Mouse (Mus musculus) liver (tissue): Measurements from ENCODE around the gene Lca5.

ENCODE experiments used
- DNase-seq: peaks from one replicate; pipeline ENCODE4 v3.0.0-alpha.2; 2020; ENCODE audit warnings: mixed read lengths

The Lca5 gene

GRCm38 (mm10) chr9:83440392-83441357, at the start of gene Lca5:
Gene Lca5, minus strand, starts transcription at chr9:83441127.
- DNase-seq = peak; percentile 86

DNA sequence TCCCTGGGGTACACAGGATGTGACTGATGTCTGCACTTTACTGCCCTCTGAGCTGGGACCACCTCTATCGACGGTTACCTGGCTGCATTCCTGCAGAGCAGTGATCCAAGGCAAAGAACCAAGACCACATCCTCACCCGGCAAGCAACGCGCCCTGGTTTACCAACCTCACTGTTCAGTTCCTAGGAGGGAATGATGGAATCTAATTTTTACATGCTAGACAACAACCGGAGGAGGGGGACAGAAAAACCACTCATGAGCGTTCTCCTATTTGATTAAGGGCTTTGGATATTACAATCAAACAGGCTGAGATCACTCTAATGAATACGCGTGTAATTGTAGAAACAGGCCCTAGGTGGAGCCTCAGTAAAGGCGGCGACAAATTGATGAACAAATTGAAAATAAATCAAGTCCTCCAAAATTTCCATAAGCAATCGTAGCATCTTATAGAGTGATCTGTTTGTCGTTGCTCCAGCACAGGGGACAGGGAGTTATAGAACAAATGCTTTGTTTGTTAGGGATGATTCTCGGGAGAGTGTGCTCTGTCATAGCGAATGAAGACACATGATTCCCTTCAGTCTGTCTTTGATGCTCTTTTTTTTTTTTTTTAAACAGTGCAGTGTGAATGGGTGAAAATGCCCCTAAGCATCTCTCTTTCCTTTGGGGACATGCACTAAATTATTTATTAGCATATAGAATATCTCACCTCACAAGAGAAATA, 47.7 kb upstream of the Lca5 start:
- DNase-seq = no peak

DNA sequence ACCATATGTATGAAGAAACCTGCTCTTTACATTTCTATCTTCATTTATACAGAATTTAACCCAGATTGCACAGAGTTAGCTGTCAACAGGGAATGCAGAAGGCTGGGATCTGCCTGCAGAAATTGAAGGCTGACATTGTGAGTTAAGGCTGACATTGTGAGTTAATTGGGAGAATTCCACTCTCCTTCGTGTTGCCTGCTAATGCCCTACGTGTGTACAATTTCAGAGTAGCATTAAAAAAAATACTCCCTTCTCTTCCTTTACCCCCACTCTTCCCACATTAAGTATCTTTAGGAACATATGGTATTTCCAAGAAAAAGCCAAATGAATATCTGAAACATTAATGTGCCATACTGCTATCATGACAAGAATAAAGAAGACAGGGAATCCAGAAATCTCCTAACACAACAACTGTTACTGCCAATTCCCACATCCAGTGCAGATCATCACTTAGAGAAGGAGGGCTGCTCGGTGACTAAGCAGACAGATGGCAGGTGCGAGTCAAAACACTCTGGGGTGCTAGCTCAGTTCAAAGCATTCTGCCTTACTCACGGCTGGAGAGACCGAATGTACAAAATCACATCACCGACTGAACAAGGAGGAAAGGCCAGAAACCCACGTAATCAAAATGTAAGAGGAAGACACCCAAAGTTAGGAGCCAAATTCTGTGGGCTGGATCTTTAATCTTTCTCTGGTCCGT, 47.0 kb upstream of the Lca5 start:
- no peak for DNase-seq

DNA sequence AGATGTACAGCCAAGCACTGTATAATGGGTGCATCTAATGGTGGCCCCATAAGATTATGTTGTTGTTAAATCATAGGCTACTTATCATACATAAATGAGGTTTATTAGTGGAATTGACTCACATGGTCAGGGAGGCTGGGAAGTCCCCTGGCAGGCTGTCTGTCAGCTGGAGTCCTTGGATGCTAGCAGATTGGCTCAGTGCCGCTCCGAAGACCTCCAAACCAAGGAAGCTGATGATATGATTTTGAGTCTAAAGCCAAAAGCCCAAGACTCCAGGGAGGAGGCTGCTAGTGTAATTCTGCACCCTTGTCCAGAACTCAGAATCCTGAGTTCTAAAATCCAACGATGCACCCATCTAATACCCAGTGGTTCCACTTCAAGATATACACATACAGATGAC, 45.0 kb upstream of the Lca5 start:
- DNase-seq = no peak

- no peak for DNase-seq
These were observed 44.4 kb upstream of the Lca5 start for GRCm38 (mm10) chr9:83485357-83485756.

DNA sequence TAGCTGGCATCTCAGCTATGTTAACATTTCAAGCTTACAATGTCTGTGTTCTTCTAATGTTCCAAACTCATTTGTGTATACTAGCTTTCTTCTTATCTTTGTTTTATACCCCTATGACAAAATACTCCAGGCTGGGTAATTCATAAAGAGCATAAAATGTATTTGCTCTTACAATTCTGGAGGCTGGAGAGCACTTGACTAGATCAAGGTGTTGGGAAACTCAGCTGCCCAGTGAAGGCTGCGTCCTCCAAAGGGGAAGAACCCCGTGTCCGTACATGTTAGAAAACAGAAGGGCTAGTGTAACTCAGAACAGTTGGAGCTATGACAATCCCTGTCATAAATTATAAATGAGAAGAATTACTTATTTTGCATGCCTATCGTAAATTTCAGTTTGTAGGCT, 42.5 kb upstream of the Lca5 start:
- no peak for DNase-seq

DNA sequence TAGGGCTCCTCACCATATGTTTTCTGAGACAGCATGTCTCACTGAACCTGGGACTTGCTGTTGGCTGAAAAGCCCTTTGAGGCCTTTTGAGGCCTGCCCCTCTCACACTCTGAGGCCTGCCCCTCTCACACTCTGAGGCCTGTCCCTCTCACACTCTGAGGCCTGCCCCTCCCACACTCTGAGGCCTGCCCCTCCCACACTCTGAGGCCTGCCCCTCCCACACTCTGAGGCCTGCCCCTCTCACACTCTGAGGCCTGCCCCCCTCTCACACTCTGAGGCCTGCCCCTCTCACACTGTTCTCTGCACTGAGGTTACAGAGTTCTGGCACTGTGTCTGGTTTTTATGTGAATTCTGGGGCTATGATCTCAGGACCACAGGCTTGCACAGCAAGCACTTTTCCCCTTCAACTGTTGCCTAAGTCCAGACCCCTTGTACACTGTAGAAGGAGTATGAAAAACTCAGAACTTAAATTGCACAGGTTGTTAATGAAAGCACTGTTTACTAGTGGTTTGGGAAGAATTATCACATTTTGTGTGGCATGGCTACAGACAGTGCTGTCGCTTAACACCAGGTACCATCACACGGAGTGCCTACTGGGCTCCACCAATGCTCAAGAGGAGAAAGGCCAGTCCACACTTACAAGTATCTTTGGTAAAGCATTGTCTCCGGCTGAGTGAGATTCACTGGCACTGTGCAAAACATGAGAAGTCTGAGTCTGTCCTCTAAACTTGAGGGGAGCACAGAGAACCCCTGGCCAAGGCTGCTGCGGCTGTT, 41.4 kb upstream of the Lca5 start:
- peak; percentile 8 for DNase-seq

- no peak for DNase-seq
These were observed 28.9 kb upstream of the Lca5 start for GRCm38 (mm10) chr9:83469871-83470270.

DNA sequence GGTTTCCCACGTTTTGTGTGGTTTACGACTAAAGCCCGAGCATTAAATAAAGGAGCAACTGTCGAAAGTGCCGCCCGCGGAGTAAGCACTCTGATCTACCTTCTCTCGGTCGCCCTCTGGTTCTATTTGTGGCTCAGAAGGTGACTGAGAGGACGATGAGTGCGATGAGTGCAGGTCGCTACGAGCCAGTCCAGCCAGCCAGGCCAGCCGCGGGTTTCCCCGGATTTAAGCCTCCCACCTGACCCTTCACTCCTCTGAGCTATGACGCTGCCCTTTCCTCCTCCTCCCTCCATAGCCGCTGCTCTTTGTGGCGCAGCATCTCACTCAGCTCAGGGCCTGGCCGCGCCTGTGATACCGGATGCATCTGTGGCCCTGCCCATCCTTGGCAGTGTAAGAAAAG, 6.8 kb upstream of the Lca5 start:
- peak; percentile 27 for DNase-seq

DNA sequence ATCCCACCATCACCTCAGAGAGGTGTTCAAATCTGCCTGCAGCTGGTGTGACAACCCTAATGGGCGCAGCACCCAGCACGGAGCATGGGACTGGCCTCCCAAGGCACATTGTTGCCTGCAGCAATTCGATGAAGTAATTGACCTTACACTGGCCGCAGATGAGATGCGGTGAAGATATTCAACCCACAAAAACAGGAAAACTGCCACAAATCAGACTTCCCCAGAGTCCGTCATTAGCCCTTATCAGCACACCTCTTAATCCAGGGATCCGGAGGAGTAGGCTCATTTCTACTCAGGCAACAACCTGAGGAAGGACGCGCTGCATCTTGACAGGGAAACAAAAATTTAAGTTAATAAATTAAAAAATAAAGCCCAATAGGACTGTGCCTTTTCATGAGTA, 6.2 kb upstream of the Lca5 start:
- no peak for DNase-seq

DNA sequence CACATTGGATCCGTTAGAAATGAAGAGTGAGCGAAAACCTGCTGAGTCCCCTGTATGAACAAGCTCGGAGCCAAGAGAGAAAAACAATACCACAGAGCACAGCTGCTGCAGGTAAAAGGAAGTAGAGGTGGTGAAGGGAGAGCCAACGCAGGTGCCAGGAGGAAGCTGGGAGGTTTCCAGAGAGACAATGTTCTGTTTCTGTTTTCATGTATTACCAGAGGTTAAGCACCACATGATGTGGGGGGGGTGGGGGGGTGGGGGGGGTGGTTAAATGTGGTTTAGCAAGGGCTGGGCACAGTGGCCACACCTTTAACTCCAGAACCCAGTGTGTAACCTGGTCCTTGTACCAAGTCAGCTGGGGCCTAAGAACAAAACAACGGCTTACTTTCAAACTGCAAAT, 3.3 kb downstream of the Lca5 start:
- DNase-seq = no peak

DNA sequence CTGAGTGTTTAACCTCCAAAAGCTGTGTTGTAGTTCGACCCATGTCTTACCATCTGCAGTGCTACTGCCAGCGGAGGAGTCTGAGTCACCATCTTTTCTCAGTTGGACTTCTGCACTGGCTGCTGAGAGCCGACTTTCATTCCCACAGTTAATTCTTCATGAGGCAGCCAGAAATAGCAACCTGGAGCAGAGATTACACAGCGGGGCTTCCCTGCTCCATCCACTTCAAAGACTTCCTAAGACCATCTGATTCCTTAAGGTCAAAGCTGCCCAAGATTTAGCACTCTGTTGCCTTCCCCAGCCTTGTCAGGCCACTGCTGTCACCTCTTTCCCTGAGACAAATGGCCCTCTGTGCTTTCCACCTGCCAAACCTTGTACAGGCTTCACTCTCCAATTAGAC, 6.4 kb downstream of the Lca5 start:
- no peak for DNase-seq

- DNase-seq = peak; percentile 19
These were observed 7.3 kb downstream of the Lca5 start for GRCm38 (mm10) chr9:83433661-83434060.

GRCm38 (mm10) chr9:83427926-83428325, 13.0 kb downstream of the Lca5 start:
- no peak for DNase-seq

- no peak for DNase-seq
These were observed 22.0 kb downstream of the Lca5 start for GRCm38 (mm10) chr9:83418965-83419364.

DNA sequence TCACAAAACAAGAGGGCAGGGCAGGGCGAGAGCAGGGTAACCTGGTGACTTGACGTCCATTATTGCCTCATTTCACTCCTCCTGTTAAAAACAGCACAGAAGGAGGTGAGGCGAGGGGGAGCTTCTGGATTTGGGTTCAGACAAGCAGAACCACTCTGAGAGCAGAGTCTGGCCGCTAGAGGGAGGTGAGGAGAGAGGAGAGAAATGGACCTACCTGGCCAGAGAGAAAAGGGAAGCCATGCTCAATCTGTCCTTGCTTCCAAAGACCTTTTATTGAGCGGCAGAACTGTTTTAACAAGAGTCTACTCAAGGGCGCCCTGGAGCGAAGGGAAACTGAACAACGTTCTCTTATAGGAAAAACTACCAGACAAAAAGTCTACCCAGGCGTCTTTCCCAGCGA, 27.9 kb downstream of the Lca5 start:
- DNase-seq = no peak

GRCm38 (mm10) chr9:83405150-83405549, 35.8 kb downstream of the Lca5 start:
- DNase-seq = no peak

- DNase-seq = no peak
These were observed 40.1 kb downstream of the Lca5 start for GRCm38 (mm10) chr9:83400783-83401182.

- no peak for DNase-seq
These were observed 41.5 kb downstream of the Lca5 start for GRCm38 (mm10) chr9:83399414-83399813.

GRCm38 (mm10) chr9:83398260-83398659, 42.7 kb downstream of the Lca5 start:
- DNase-seq = no peak

DNA sequence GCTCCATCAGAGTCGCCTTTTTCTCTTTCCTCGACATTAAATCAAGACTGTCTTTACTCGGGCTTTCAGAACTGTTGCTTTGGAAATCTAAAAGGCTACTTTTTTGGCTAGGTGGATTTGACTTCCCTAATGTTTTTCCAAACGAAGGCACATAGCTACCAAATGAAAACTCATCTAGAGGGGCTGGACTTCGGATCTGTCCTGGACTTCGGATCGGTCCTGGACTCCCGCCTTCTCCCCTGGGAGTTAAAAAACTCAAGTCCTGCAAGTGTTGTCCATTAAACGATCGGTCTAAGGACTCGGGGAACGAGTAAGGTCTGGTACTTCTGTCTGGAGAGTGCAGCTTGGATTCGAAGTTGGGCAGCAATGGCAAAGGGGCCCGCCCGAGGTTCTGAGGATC, 45.5 kb downstream of the Lca5 start:
- no peak for DNase-seq

- no peak for DNase-seq
These were observed 48.9 kb downstream of the Lca5 start for GRCm38 (mm10) chr9:83391996-83392395.

DNA sequence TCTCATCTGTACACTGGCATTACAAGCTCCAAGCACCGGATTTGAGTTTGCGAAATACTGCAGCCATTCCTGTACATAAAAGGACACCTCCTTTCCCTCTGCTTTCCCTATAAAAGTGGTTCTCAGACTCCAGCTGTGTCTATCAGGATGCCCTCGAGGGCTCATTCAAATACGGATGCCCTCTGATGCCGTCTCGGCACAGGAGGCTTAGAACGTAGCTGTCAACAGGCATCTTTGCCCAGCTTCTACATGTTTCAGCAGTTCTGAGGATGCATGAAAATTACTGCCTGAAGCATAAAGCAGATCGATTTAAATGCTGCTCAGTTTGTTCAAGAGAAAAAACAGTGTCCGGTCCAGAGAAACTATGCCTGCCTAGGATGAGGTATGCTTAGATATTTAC, 51.4 kb downstream of the Lca5 start:
- DNase-seq = no peak
